Mouse (Mus musculus) embryonic stem cell, embryonic (primary cell): ENCODE data around the gene Olfr786.

ENCODE experiments used
- CTCF ChIA-PET, 4 experiments: fragments of 300-600 bp in 2 of 4; fragments of 350-600 bp in 2 of 4; sonication (Branson Sonifier 250); formaldehyde crosslinking; loops; one replicate each; lab custom pipeline; 2022; ENCODE audit warnings: inconsistent platforms in 2 of 4; lab: Charles Lee
- POLR2A ChIA-PET, 4 experiments: fragments of 300-600 bp in 2 of 4; fragments of 350-600 bp in 2 of 4; sonication (Branson Sonifier 250); formaldehyde crosslinking; loops; one replicate each; lab custom pipeline; 2022; ENCODE audit warnings: antibody characterized with exemption in 4 of 4, inconsistent platforms in 1 of 4; lab: Charles Lee

Gene Olfr786

GRCm38 (mm10) chr10:129427006-129427405, at the start of gene Olfr786:
Olfr786 (plus strand) TSS chr10:129427306.
- ChIA-PET CTCF (no interaction called here), POLR2A (interaction anchor here in 1 of 4 experiments (0.6 kb wide), 1 partner anchor 213 kb away, joined by 3 read pairs; no protein-coding TSS in a partner anchor)

GRCm38 (mm10) chr10:129383783-129384182, 43.3 kb upstream of the Olfr786 start, which contains the start of gene Olfr784:
Olfr784 (plus strand) TSS chr10:129384083.
- ChIA-PET CTCF (no interaction called here), POLR2A (no interaction called here)

GRCm38 (mm10) chr10:129400892-129401291, 26.2 kb upstream of the Olfr786 start:
- ChIA-PET CTCF (no interaction called here), POLR2A (no interaction called here)

GRCm38 (mm10) chr10:129405126-129405525, 22.0 kb upstream of the Olfr786 start, which contains the start of gene Olfr785:
Olfr785 (plus strand) TSS chr10:129405426.
- POLR2A ChIA-PET = no interaction called here

DNA sequence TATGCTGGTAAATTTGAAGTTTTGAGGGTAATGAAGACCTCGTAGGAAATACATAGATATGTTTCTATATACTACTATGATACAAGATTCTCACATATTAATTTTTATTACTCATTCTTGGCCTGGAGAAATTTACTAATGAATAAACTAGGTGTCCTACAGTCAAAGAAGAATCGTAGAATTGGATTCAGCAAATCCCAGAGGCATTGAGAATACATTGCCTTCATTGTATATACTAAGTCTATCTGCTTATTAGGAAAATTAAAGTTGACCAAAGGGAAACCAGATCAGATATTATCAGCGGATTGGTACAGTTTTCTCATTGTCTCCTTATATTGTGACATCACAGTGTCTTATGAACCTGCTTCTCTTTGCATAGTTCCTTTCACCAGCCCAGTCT, 34.5 kb downstream of the Olfr786 start, which contains the start of gene Olfr787:
Olfr787 (plus strand) TSS at position 301 of the 400 bp plus-strand sequence.
- ChIA-PET CTCF (no interaction called here), POLR2A (no interaction called here)

More at GRCm38 (mm10) chr10:129405126-129405525, 22.0 kb upstream of the Olfr786 start, which contains the start of gene Olfr785:
- CTCF ChIA-PET = no interaction called here

- ChIA-PET CTCF (interaction anchor here in 1 of 4 experiments (0.6 kb wide), 1 partner anchor 706 kb away, joined by 3 read pairs; no protein-coding TSS in a partner anchor), POLR2A (no interaction called here)
Measured at GRCm38 (mm10) chr10:129470698-129471097, 43.6 kb downstream of the Olfr786 start, which contains the start of gene Olfr788. Olfr788 (plus strand) TSS chr10:129470998.

GRCm38 (mm10) chr10:129473256-129473655, 46.1 kb downstream of the Olfr786 start:
- POLR2A ChIA-PET = no interaction called here
- CTCF ChIA-PET = no interaction called here

DNA sequence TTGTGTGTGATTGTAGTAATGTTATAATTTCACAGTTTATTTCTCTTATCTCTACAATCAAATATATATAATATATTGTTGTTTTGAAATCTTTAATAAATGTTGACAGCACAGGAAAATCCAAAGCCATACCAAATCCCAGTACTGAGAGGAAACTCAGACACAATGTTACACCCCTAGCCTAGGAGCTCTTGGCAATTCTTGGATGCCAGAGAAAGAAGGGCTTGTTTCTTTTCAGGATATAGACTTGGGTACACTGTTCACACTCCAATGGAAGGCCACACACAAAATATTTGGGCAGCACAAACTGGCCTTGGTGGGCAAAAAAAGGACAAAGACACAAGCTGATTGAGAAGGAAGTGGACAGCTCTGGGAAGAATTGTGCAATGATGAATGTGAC, 46.6 kb downstream of the Olfr786 start:
- POLR2A ChIA-PET = no interaction called here
- CTCF ChIA-PET = no interaction called here

DNA sequence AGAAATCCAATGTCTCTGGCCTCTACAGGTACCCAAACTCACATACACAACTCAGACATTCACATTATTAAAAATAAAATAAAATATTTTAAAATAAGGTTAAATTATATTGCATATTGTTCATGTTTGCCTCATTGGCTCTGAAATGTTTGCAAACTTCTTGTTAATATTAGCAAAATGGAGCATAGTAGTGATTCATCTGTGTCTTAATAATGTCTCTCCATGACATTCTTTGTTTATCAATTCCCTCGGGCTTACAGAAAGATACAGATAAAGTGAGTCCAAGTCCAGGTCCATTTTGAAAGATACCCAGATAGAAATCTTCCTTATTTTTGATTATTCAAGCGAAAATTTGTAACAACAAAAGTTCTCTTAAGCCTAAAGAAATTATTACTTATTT, 57.3 kb downstream of the Olfr786 start, which contains the start of gene Olfr789:
Olfr789 (plus strand) TSS at position 301 of the 400 bp plus-strand sequence.
- ChIA-PET CTCF (no interaction called here), POLR2A (no interaction called here)
